Mouse (Mus musculus) ovary, adult 18-20 months (tissue): ENCODE results near the gene Mcmbp.

Source experiments
- DNase-seq: peaks from one replicate; pipeline ENCODE4 v3.0.0; 2022; ENCODE audit warnings: low spot score, mixed read lengths

The Mcmbp gene

DNA sequence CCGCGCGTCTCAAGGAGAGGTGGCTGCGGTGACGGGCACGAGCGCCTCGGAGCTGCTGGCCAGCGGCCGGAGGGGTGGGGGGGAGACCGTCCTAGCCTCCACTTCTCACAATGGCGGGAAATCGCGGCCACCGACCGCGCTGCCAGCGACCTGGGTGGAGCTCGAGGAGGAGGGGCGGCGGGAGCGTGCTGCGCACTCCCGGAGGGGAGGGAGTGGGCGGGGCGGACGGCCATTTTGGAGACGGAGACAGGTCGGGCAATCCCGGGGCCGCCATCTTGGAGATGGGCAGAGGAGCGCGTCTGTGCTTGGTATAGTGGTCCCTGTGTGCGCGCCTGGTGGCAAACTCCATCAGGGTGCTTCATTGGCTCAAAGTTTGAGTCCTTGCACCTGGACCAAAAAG is at the start of gene Mcmbp:
Mcmbp (minus strand) TSS at position 162 of the 400 bp plus-strand sequence.
- peak; percentile 94 for DNase-seq

DNA sequence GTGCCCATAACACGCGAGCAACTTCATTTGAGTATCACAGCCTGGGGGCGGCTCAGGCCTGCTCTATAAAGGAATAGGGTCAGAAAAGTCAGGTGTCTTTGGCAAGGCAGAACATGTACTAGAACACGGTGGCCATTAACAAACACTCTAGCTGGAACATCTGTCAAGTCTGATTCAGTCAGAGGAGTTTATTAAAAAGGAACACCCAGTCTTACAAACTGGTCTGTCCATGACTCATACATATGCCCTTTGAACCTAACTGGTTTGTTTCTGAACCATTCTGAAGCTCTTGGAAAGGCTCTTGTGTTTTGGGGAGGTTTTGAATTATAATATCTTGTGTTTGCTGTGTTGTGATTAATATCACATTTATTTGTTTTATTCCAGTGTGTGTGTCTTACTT is 49.8 kb upstream of the Mcmbp start:
- DNase-seq: no peak

DNA sequence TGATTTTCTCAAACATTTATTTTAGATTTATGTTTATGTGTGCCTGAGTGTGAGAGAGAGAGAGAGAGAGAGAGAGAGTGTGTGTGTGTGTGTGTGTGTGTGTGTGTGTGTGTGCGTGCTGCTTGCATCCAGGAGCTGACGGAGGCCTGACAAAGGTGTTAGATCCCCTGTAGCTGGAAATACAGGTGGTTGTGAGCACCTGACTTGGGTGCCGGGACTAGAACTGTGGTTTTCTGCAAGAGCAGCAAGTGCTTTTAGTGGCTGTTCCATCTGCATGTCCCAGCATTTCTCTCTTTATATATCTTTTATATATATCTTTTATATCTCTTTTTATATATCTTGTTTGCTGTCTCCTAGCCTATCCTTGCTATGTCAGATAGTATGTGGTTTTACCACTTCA is 41.6 kb upstream of the Mcmbp start:
- no peak for DNase-seq

DNA sequence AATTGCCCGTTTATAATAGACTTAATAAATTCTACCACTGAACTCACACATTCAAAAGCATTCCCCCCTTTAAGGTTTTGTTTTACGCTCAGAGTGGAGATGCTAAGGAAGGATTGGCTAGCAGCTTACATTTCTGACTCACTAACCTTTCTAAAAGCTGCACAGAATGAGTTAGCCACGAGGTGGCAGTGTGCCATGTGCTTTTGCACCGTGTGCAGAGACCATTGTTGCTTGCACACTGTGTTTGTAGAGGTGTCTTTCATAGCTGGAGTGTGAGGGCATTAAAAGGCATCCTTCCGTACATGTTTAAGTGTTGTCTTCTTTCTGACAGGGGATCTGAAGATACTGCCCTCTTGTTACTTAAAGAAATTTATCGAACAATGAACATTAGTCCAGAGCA is 39.0 kb upstream of the Mcmbp start:
- DNase-seq: no peak

DNA sequence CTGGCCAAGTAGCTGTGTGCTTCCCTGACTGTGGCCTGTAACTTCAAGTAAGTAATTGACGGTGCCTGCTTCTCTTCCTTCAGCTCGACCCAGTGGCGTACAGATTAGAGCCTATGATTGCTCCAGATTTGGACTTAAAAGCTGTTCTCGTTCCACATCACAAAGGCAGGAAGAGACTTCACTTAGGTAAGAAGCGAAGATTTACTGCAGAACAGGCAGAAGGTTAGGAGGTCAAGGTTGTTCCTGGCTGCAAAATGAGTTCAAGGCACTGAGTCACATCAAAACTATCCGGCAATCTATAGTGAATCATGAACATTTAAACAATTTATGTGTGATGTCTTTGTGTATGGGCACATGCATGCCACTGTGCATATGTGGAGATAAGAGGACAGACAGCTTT is 36.9 kb upstream of the Mcmbp start:
- no peak for DNase-seq

DNA sequence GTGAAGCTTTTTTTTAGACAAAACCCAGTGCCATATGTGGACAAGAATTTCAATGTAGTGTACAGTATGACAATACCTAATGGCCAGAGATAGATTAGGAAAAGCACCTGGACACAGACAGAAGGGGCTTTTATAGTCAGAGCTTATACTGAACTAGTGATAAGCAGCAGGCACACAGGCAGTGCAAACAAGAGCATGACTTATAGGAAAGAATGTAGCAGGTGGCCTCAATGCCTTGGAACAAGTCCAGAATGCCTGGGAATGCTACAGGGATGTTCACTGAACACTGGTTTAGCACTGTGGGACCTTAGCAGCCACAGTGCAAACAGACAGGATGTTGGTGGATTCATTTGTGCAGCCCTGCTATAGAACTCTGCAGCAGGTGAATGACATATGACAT is 26.4 kb upstream of the Mcmbp start:
- no peak for DNase-seq

DNA sequence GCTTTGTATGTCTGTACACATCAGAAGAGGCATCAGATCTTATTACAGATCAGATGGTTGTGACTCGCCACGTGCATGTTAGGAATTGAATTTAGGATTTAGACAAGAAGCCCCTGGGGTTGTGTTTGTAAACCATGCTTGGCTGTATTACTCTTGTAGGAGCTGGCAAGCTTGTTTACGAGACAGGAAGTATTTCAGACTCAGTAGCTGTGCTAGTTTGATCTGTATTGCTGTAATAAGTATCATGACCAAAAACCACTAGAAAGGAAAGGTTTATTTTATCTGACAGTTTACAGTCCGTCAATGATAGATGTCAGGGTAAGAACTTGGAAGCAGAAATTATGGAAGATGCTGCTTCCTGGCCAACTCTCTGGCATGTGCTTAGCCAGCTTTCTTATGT is 18.7 kb upstream of the Mcmbp start:
- no peak for DNase-seq

DNA sequence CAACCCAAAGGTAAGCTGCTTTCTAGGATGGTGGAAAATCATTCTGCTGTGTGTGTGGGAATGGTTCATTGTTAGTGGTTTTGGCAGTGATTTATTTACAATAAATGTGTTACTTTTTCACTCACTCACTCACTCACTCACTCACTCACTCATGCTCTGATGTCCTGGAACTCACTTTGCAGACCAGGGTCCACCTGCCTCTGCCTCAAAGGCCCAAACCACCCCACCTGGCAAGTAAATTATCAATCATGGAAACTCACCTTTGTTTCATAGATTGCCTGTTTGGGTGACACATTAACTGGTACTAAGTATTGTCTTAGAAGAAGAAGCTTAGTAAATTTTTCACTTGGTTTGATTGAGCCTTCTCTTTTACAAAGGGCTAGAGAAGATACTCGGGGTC is 15.1 kb upstream of the Mcmbp start:
- no peak for DNase-seq

DNA sequence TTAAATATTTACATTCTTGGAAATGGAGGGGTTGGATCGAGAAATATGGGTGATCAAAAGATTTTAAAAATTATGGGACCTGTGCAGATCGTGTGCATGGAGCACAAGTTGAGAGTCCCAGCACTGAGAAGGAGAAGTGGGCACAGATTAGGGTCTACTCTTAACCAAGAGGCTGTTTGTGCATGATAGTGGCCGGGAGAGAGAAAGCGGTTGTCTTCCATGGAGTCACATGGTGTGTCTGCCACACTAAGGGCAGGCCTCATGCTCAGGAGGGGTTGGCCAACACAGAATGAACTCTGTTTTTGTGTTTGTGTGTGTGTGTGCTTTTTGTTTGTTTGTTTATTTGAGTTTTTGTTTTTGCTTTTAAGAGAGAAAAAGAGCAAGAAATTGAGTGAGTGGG is 11.7 kb upstream of the Mcmbp start:
- DNase-seq: no peak

DNA sequence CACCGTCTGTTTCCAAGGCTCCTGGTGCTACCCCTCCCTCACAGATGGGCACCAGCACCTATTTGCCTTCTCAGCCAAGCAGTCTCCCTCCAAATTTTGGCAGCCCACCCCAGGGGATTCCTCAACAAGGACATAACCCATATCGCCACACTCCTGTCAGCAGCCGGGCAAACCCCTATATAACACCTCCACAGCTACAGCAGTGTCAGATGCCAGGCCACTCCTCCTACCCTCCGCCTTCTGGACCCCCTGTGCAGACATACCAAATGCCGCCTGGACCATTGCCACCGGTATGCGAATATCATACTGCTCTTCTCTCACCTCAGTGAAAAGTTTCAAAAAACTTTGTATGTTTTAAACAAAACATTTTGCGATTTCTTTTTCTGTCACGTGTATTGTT is 10.0 kb upstream of the Mcmbp start:
- no peak for DNase-seq

DNA sequence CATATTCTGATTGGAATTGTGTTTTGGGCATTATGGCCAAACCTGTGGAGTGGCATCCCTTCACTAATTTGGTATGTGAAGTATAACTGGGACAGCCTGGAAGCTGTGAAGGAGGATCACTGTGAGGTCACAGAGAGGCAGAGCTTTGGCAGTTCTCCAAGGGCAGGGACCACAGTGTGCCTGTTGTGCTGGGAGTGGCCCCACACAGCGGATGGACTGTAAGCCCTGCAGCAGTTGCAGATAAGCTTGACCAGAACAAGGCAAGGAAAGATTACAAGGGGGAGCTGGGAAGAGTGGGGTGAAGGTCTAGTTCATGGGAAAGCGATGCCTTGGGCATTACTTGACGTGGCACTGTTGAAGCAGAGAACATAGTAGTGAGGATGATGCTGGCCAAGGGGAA is 8.5 kb upstream of the Mcmbp start:
- peak; percentile 86 for DNase-seq

DNA sequence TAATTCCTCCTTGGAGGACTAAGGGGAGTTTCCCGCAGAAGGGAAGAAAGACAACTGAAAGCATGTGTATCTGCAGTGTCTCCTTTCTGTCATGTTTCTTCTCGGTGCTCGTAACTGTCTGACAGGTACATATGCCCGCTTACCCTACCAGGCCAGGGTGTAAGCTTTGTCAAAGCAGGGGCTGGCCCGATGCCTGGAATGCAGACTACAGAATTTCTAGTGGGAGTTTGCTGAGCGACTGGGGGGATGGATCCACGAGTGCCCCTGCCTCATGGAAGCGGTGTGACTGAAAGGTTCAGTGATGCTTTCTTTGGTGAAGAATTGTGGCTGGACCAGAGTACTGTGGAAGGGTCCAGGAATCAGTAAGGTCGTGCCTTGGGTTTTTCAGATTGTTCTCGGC is 5.9 kb upstream of the Mcmbp start:
- DNase-seq: no peak

DNA sequence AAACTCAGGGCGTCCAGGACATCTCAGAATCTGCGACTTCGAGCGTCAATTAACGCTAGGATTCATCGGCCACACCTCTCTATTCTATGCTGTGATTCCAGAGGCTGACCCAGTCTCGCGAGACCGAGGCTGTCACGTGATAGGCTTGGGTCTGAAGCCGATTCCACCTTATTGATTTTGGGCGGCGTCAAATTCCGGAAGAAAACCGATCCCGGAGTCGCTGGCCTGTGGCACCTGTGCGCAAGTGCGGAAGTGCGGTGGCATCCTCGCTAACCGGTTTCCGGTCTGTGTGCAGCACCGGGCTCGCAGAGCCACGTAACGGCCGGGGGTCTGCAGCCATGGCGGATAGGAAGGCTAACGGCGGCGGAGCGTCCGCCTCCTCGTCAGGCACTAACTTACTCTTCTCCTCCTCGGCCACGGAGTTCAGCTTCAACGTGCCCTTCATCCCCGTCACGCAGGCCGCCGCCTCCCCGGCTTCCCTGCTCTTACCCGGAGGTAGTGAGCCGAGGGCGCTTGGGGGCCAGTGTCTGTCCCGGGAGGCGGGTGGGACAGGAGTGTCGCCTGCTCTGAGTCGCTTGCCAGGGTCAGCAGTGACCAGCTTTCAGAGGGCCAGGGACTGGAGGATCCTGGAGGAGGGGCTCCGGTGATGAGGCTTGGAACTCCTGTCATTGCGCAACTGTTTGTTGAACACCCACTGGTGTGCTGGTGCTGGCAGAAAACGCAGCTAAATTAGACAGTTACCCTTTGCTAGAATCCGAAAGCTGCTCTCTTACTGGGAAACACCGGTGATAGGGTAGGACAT is 4.6 kb upstream of the Mcmbp start, which contains the start of gene Sec23ip:
Sec23ip (plus strand) TSS at position 260 of the 802 bp plus-strand sequence.
- DNase-seq: peak; percentile 98

DNA sequence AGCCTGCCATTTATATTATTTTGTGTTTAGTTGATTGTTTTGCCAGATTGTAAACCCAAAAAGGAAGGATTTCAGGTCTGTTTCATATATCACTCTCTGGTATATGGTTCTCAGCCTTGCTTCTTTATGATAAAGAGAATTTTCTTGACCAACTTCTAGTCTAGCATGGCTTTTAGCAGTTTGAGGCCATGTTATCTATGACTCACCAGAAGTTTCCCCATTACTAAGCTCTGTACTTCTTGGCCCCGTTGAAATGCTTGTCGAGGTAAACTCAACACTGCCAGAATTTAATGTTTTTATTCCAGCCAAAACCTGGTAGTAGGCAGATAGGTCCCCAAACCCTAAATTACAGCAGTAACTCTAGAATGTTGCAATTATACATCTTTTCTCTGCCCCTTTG is 3.6 kb upstream of the Mcmbp start:
- DNase-seq: no peak

DNA sequence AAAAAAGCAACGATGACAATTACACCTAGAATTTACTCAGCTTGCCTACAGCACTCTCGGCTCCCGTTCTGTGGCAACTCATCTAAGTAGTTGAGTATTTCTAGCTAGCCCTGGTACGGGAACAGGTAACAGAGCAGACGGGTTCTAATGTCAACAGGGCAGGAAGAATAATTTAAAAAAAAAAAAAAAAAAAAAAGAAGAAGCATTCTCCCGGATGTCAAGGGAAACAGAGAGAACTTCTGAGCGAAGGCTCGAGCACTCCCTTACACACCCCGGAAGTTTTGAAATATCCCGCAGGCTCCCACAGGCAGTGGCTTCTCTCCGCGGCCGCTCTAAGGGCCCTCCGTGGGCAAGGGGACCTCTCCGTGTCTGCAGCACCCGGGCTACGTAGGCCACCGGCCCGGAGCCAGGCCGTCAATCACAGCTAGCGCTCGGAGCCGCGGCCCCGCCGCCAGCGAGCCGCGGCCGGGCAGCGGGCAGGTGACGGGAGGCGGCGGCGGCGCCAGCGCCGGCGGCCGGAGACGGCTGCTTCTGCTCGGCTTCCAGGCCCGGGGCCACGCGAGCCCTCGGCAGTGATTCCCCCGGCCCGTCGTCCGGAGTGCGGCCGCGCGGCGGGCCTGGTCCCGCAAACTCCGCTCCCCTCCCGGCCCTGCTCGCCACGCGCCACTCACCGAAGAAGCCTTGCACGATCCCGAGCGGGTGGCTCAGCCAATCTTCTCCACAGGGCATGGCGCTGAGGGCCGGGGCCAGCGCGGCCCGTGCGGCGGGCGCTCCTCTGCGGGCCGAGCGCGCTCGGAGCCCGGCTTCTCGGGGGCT is 625 bp downstream of the Mcmbp start:
- no peak for DNase-seq

DNA sequence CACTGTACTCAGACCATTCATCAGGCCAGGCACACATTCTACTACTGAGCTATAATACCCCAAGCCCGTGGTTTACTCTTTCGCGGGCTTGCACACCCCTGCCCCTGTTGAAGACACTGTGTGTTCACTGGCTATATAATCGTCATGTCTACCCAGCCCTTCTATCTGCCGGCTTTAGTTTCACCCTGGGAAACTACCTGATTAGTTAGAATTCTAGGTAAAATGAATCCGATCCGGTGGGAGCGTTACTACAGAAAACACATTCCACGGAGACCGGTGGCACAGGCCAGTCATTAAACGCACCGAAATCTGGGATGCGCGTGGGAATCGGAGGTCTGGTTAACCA is 1.2 kb downstream of the Mcmbp start:
- DNase-seq: no peak

DNA sequence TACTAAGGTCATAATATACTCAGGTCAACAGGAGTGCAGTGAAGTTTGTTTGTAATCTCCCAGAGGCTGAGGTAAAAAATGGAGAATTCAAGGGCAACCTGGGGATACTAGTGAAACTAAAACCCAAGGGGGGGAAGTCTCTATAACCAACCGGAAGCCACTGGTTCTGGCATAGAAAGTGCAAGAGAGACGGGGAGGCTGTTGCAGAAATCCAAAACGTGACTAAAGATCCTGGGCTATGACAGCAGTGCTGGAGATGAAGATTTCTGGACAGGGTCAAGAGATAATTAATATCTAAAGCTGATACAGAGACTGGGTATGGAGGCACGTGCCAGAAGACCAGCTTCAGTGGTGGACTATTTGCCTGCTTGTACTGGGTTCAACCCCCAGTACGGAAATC is 2.3 kb downstream of the Mcmbp start:
- DNase-seq: no peak

DNA sequence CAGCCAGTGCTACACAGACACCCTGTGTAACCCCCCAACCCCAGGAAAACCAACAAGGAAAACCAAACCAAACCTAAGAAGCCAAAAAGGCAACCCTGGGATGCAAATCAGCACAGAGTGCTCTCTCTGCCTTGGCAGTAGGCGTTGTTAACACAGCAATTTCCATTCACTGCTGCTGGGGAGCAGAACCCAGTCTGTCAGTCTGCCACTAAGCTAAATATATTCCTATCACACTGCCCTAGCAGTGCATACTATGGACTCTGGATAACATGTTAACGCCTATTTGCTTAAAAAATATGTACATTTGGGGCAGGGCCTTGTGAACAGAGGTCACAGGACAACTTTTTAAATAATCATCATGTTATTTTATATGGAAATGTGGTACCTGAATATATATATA is 8.7 kb downstream of the Mcmbp start:
- DNase-seq: no peak

DNA sequence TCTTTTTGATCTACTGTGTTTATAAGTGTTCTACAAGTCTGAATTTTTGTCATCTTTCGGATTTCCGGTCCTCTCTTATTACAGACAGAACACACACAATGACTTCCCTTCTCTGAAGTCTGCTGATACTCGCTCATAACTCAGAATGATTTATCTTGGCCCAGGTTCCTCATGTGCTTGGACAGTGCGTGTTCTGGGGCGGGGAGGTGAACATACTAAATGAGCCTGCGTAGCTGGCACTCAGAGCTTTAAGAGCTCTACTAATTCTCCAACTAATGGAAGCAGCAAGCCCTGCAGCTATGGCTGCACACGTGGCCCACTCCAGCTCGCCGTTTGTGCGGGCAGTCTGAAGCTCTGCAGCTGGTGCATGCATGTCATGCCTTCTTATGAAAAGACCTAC is 11.6 kb downstream of the Mcmbp start:
- no peak for DNase-seq

DNA sequence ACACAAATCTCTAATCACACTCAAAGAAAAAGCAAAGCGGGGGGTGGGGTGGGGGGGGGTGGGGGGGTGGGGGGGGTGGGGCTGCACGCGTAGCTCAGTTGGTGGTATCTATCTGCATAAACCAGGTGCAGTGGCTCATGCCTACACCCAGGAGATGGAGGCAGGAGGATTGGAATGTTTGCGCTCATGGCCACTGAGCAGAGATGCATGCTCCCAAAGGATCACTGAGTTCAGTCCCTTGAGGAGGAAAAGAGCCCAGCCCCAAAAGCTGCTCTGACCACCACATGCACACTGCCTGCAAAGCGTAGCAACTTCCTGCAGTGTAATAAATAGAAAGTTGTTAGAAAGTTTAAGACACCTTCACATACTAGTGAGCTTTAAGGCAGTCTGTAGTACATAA is 12.6 kb downstream of the Mcmbp start:
- DNase-seq: no peak

DNA sequence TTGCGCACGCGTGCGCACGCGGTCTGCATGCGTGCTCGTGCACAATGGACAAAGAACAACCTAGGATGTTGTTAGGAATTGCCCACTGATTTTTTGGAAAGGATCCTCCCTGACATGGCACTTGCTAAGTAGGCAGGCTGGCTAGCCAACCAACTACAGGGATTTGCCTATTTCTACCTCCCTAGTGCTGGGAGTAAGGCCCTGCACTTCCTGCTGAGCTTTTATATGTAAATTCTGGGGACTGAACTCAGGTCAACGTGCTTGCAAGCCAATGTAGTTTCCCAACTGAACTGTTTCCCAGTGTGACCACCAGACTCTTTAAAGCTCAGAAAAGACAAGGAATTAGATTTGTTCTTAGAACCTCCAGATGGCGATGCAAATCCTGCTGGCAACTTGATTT is 13.3 kb downstream of the Mcmbp start:
- DNase-seq: no peak

DNA sequence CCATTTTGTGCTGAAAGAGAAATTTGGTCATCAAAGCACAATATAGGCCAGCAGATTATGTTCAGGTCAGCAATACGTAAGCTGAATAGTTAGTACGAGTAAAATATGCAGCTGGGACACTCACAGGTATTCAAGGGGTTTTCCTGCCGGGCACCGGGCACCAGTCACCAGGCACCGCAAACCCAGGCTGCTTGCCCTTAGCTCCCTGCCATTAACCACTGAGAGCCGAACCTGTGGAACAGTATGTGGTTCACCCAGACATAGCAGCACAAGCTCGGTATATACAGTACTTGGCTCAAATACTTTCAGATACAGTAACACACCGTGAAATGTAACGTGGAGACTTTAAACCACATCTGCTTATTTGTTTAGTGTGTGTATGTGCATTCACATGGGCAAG is 15.1 kb downstream of the Mcmbp start:
- DNase-seq: no peak

DNA sequence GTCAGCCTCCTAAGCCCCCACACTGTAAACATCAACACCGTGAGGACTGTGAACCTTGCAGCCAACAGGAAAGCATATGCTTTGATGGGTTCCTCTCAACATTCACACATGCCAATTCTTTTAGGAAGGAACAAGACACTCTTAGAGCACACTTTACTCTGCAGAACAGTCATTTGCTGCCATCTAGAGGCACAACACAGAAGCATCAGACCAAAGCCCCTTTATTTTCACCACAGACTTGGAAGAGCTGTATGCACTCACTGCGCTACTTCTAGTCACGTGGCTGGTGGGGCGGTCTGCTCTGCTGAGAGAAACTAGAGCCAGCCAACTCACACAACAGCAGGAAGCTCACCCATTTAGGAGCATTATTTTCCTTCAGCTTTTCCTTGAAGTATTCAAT is 15.5 kb downstream of the Mcmbp start:
- peak; percentile 62 for DNase-seq

DNA sequence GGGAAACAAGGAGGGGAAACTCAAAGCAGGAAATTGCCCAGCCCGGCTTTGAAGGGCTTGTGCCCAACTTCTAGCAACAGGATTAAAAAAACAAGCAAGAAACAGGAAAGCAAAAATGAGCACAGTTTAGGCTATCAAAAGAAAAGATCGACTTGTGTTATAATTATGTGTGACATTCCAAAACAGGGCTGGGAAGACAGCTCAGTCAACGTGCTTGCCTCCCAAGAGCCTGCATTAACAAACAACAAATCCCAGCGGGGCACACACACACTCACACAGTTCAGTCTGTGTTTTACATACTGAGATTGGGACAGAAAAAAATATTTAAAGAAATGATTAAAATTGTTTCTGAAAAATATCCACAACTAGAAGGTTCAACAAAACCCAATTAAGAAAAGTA is 22.3 kb downstream of the Mcmbp start:
- no peak for DNase-seq
